Mouse (Mus musculus): ENCODE measurements at regions not wholly inside any gene's neighbourhood (a gene's known extent, or its start where the extent isn't known, plus 50 kb on each side); places are given as distances from the start of the nearest gene placed in this dataset.
"Not testable (repeated sequence)": the region's sequence is repeated elsewhere in the genome, so short reads cannot be mapped to it uniquely, and the experiment has no call there.

DNA sequence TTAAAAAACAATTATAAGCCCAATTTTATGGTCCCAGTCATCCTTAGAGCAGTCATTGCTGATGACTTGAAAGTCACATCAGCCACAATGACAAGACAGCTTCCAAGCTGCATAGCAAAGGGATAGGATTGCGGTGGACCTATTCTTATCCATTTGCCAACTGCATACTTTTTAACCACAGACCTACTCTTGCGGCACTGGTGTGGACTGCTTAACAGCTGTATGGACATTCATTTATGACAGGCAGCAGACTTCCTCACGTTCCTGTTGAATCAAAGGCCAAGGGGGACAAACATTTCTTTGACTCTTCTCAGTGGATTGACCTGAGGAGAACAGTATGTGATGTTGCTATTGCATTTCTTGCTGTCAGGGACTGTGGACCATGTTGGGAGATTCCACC lies 233.5 kb downstream of the Adgrg6 start:
- Histone ChIP-seq H3K9me3 (ENCODE audit: control insufficient read depth, low read length) (no peaks in the 10 kb centered on the region), H3K27ac (ENCODE audit: low read depth, low read length) (no peak overlapping the region), H3K4me2 (replicated peaks; ENCODE audit: low read depth, low read length) (no peak overlapping the region), H3K4me3 (ENCODE audit: low read length) (no peak overlapping the region), H3K4me1 (ENCODE audit: control insufficient read depth, insufficient read depth, low read length) (no peaks in the 10 kb centered on the region), H3K9ac (ENCODE audit: low read depth, low read length) (no peak overlapping the region), H3K27me3 (ENCODE audit: control insufficient read depth, insufficient read depth, low read length) (no peaks in the 10 kb centered on the region), H3K36me3 (ENCODE audit: control insufficient read depth, insufficient read depth, low read length) (no peaks in the 10 kb centered on the region)
- WGBS = 74% methylated on average over 3 of the region's 3 CpGs
- no peak for ATAC-seq (ENCODE audit: low FRiP score, low TSS enrichment)

DNA sequence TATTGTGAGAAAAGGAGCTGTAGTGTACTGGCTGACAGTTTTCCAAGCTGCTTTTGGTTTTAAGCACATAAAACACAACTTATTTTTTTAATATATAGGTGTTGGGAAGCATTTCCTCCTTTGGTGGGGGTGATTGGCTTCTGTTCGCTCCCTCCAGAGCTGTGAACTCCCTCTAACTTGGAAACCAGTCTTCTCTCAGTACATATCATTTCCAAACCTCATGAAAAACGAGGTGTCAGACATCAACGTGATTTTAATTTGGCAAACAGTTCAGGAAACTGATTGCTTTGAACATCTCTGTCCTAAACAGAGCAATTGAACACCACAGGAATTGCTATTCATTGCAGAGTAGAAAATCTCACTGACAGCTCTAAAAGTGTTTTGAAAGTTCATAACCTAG lies 238.6 kb downstream of the Adgrg6 start:
- WGBS = 65% methylated on average over 3 of the region's 3 CpGs
- Histone ChIP-seq H3K9ac (ENCODE audit: low read depth, low read length) (no peak overlapping the region), H3K27ac (ENCODE audit: low read depth, low read length) (no peak overlapping the region), H3K36me3 (ENCODE audit: control insufficient read depth, insufficient read depth, low read length) (no peaks in the 10 kb centered on the region), H3K4me3 (ENCODE audit: low read length) (no peak overlapping the region), H3K4me1 (ENCODE audit: control insufficient read depth, insufficient read depth, low read length) (no peaks in the 10 kb centered on the region), H3K4me2 (replicated peaks; ENCODE audit: low read depth, low read length) (no peak overlapping the region), H3K9me3 (ENCODE audit: control insufficient read depth, low read length) (no peaks in the 10 kb centered on the region), H3K27me3 (ENCODE audit: control insufficient read depth, insufficient read depth, low read length) (no peaks in the 10 kb centered on the region)
- no peak for ATAC-seq (ENCODE audit: low FRiP score, low TSS enrichment)

DNA sequence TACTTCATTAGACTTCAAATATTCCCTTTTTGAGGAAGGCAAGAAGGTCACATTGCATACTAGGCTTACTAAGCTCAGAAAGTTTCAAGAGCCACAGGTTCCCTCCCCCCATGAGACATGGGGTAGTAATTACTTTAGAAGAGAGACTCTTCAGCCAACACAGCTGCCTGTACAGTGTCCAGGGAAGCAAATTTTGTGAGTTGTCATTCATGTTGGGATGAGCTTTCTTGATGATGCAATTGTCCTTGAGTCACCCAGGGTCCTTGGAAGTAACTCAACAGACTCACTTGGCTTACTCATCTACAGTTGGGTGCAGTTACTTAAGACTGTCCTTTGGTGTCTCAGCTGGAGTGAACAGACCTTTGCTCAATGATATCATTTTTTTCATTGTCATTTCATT lies 242.0 kb downstream of the Adgrg6 start:
- Histone ChIP-seq H3K4me1 (ENCODE audit: control insufficient read depth, insufficient read depth, low read length) (no peaks in the 10 kb centered on the region), H3K36me3 (ENCODE audit: control insufficient read depth, insufficient read depth, low read length) (no peaks in the 10 kb centered on the region), H3K4me3 (ENCODE audit: low read length) (no peak overlapping the region), H3K27me3 (ENCODE audit: control insufficient read depth, insufficient read depth, low read length) (no peaks in the 10 kb centered on the region), H3K4me2 (replicated peaks; ENCODE audit: low read depth, low read length) (no peak overlapping the region), H3K27ac (ENCODE audit: low read depth, low read length) (no peak overlapping the region), H3K9ac (ENCODE audit: low read depth, low read length) (no peak overlapping the region), H3K9me3 (ENCODE audit: control insufficient read depth, low read length) (no peaks in the 10 kb centered on the region)
- no peak for ATAC-seq (ENCODE audit: low FRiP score, low TSS enrichment)

DNA sequence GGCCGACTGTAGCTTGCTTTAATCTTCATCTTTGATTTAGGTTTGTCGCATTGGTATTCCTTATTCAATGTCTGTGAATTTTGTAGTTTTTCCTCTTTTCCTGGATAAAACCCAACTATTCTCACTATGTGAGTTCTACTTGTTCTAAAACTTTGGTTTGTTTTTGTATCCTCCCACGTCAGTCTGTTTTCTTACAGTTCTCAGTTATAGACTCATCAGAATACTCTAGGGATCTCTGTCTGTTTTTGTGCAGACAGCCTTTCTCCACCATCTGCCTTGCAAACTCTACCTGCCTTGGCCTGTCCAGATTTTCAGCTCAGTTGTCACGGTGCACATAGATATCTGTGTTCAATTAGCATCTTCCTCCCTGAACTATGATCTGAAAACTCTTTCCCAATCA lies 249.3 kb downstream of the Adgrg6 start:
- Histone ChIP-seq H3K27me3 (ENCODE audit: control insufficient read depth, insufficient read depth, low read length) (no peaks in the 10 kb centered on the region), H3K4me2 (replicated peaks; ENCODE audit: low read depth, low read length) (no peak overlapping the region), H3K27ac (ENCODE audit: low read depth, low read length) (no peak overlapping the region), H3K36me3 (ENCODE audit: control insufficient read depth, insufficient read depth, low read length) (no peaks in the 10 kb centered on the region), H3K9me3 (ENCODE audit: control insufficient read depth, low read length) (no peaks in the 10 kb centered on the region), H3K9ac (ENCODE audit: low read depth, low read length) (no peak overlapping the region), H3K4me1 (ENCODE audit: control insufficient read depth, insufficient read depth, low read length) (no peaks in the 10 kb centered on the region), H3K4me3 (ENCODE audit: low read length) (no peak overlapping the region)
- WGBS = 81% methylated on average over 4 of the region's 4 CpGs
- ATAC-seq (ENCODE audit: low FRiP score, low TSS enrichment) = no peak

DNA sequence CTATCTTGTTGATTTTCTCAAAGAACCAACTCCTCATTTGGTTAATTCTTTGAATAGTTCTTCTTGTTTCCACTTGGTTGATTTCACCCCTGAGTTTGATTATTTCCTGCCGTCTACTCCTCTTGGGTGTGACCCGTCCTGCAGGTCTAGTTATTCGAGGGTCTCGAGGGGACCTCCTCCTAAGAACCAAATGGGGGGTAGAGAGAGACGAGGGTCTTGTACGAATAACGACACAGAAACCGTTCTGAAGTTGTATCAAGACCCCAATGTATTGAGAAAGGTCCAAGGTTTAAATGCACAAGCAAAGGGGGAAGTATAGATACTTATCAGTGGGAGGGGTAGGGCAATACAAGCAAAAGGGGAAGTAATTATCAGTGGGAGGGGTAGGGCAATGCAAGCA lies 252.8 kb downstream of the Adgrg6 start:
- WGBS = 86% methylated on average over 8 of the region's 8 CpGs
- H3K4me3 ChIP-seq (ENCODE audit: low read length); H3K27ac ChIP-seq (ENCODE audit: low read depth, low read length); H3K9ac ChIP-seq (ENCODE audit: low read depth, low read length); H3K4me2 ChIP-seq (replicated peaks; ENCODE audit: low read depth, low read length); ATAC-seq (ENCODE audit: low FRiP score, low TSS enrichment); H3K27me3 ChIP-seq (ENCODE audit: control insufficient read depth, insufficient read depth, low read length); H3K36me3 ChIP-seq (ENCODE audit: control insufficient read depth, insufficient read depth, low read length); H3K4me1 ChIP-seq (ENCODE audit: control insufficient read depth, insufficient read depth, low read length); H3K9me3 ChIP-seq (ENCODE audit: control insufficient read depth, low read length): not testable (repeated sequence)

GRCm38 (mm10) chr10:14287551-14287950 lies 257.9 kb downstream of the Adgrg6 start:
- Histone ChIP-seq H3K9ac (ENCODE audit: low read depth, low read length) (no peak overlapping the region), H3K27me3 (ENCODE audit: control insufficient read depth, insufficient read depth, low read length) (no peaks in the 10 kb centered on the region), H3K4me2 (replicated peaks; ENCODE audit: low read depth, low read length) (no peak overlapping the region), H3K4me3 (ENCODE audit: low read length) (no peak overlapping the region), H3K36me3 (ENCODE audit: control insufficient read depth, insufficient read depth, low read length) (no peaks in the 10 kb centered on the region), H3K9me3 (ENCODE audit: control insufficient read depth, low read length) (no peaks in the 10 kb centered on the region), H3K27ac (ENCODE audit: low read depth, low read length) (no peak overlapping the region), H3K4me1 (ENCODE audit: control insufficient read depth, insufficient read depth, low read length) (no peaks in the 10 kb centered on the region)
- WGBS = 85% methylated on average over 4 of the region's 4 CpGs
- no peak for ATAC-seq (ENCODE audit: low FRiP score, low TSS enrichment)

GRCm38 (mm10) chr10:14276631-14277030 lies 268.8 kb downstream of the Adgrg6 start:
- Histone ChIP-seq H3K27me3 (ENCODE audit: control insufficient read depth, insufficient read depth, low read length) (no peaks in the 10 kb centered on the region), H3K36me3 (ENCODE audit: control insufficient read depth, insufficient read depth, low read length) (no peaks in the 10 kb centered on the region), H3K4me3 (ENCODE audit: low read length) (no peak overlapping the region), H3K9ac (ENCODE audit: low read depth, low read length) (no peak overlapping the region), H3K9me3 (ENCODE audit: control insufficient read depth, low read length) (no peaks in the 10 kb centered on the region), H3K27ac (ENCODE audit: low read depth, low read length) (no peak overlapping the region), H3K4me1 (ENCODE audit: control insufficient read depth, insufficient read depth, low read length) (no peaks in the 10 kb centered on the region), H3K4me2 (replicated peaks; ENCODE audit: low read depth, low read length) (no peak overlapping the region)
- 67% methylated on average over 1 of the region's 1 CpGs for WGBS
- ATAC-seq (ENCODE audit: low FRiP score, low TSS enrichment) = no peak

- no peak overlapping the region for H3K4me2 ChIP-seq (replicated peaks; ENCODE audit: low read depth, low read length)
- WGBS = 100% methylated on average over 1 of the region's 1 CpGs
- no peak overlapping the region for H3K27ac ChIP-seq (ENCODE audit: low read depth, low read length)
Observed at GRCm38 (mm10) chr10:14275477-14275876, 270.0 kb downstream of the Adgrg6 start.

GRCm38 (mm10) chr10:14270008-14270407 lies 275.5 kb downstream of the Adgrg6 start:
- no peaks in the 10 kb centered on the region for H3K4me1 ChIP-seq (ENCODE audit: control insufficient read depth, insufficient read depth, low read length)
- ATAC-seq (ENCODE audit: low FRiP score, low TSS enrichment) = no peak
- no peak overlapping the region for H3K4me2 ChIP-seq (replicated peaks; ENCODE audit: low read depth, low read length)
- H3K27me3 ChIP-seq (ENCODE audit: control insufficient read depth, insufficient read depth, low read length) = no peaks in the 10 kb centered on the region
- WGBS = 21% methylated on average over 2 of the region's 4 CpGs
- H3K9me3 ChIP-seq (ENCODE audit: control insufficient read depth, low read length) = no peaks in the 10 kb centered on the region
- H3K36me3 ChIP-seq (ENCODE audit: control insufficient read depth, insufficient read depth, low read length) = no peaks in the 10 kb centered on the region
- H3K27ac ChIP-seq (ENCODE audit: low read depth, low read length) = no peak overlapping the region
- H3K9ac ChIP-seq (ENCODE audit: low read depth, low read length) = no peak overlapping the region
- H3K4me3 ChIP-seq (ENCODE audit: low read length) = no peak overlapping the region

More at GRCm38 (mm10) chr10:14275477-14275876, 270.0 kb downstream of the Adgrg6 start:
- no peaks in the 10 kb centered on the region for H3K9me3 ChIP-seq (ENCODE audit: control insufficient read depth, low read length)
- ATAC-seq (ENCODE audit: low FRiP score, low TSS enrichment) = no peak
- H3K4me1 ChIP-seq (ENCODE audit: control insufficient read depth, insufficient read depth, low read length) = no peaks in the 10 kb centered on the region
- H3K36me3 ChIP-seq (ENCODE audit: control insufficient read depth, insufficient read depth, low read length) = no peaks in the 10 kb centered on the region
- no peaks in the 10 kb centered on the region for H3K27me3 ChIP-seq (ENCODE audit: control insufficient read depth, insufficient read depth, low read length)
- no peak overlapping the region for H3K9ac ChIP-seq (ENCODE audit: low read depth, low read length)
- H3K4me3 ChIP-seq (ENCODE audit: low read length) = no peak overlapping the region

DNA sequence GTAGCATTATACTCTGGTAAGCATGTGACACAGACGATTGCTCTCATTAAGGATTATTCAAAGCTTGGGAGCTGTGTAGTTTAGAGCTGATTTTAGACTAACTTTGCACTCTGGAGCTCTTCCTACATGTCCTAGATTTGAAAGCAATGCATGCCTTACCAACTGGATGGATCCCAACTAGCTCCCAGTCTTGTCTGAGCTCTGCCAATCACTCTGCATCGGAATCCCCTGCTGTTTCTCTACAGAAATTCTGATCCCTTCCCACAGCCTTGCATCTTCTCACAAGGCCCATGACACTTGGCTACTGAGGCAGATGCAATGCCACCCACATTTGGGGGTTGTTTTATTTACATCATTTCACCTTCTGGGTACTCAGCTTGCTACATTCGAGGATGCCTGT lies 277.8 kb downstream of the Adgrg6 start:
- 83% methylated on average over 3 of the region's 3 CpGs for WGBS
- Histone ChIP-seq H3K27me3 (ENCODE audit: control insufficient read depth, insufficient read depth, low read length) (no peaks in the 10 kb centered on the region), H3K4me2 (replicated peaks; ENCODE audit: low read depth, low read length) (no peak overlapping the region), H3K4me3 (ENCODE audit: low read length) (no peak overlapping the region), H3K4me1 (ENCODE audit: control insufficient read depth, insufficient read depth, low read length) (no peaks in the 10 kb centered on the region), H3K27ac (ENCODE audit: low read depth, low read length) (no peak overlapping the region), H3K9me3 (ENCODE audit: control insufficient read depth, low read length) (no peaks in the 10 kb centered on the region), H3K36me3 (ENCODE audit: control insufficient read depth, insufficient read depth, low read length) (no peaks in the 10 kb centered on the region), H3K9ac (ENCODE audit: low read depth, low read length) (no peak overlapping the region)
- ATAC-seq (ENCODE audit: low FRiP score, low TSS enrichment) = no peak
